Mouse (Mus musculus): ENCODE data around the gene Bmp7. TPM values are rescaled to one million over a fixed set of nuclear protein-coding genes. Genes with fewer than 3 reads are reported as not detected.

Gene Bmp7
- polyA plus RNA-seq, 1 experiment from 2014 or later = 8.7 TPM

DNA sequence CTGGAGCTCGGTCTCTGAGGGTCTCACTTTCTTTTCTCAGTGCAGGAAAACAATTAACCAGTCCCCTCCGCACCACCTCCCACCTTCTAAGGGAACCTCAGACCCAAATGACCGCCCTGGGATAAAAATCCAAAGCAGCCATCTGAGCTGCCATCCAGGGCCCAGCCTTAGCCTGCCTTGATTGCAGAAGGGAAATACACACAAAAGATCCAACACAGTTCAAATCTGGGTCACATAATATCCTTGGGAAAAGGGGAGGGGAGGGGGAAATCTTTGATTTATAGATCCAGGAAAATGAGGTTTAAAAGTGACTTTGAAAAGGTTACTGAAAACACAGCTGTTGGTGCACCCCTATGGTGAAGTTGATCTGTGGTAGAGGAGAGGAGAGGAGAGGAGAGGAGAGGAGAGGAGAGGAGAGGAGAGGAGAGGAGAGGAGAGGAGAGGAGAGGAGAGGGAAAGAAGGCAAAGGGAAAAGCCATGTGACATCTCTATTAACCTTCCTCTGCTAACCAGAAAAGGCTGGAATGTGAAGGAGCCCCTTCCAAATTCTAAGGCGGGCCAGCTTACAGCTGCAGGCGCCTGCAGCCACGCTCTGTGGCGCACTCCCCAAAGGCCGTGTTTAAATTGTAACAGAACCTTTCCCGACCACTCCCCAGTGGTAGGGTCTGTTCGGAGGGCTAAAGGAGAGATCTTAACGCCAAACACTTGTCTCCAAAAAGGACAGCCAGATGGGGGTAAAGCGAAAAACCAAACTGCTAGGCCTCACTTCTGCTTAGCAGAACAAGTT, 4.2 kb downstream of the Bmp7 start:
- peaks cover 37% of the 10 kb centered on the region for H3K4me1 ChIP-seq (ENCODE audit: control insufficient read depth, insufficient read depth, low read length)
- H3K4me3 ChIP-seq (ENCODE audit: low read depth, low read length) = no peak overlapping the region
- no peak for DNase-seq (ENCODE audit: low spot score)
- 26% methylated on average over 12 of the region's 12 CpGs for WGBS
- H3K27ac ChIP-seq (ENCODE audit: low read depth, low read length) = no peak overlapping the region
- no peaks in the 10 kb centered on the region for H3K36me3 ChIP-seq (ENCODE audit: control insufficient read depth, insufficient read depth, low read length)
- no peaks in the 10 kb centered on the region for H3K9me3 ChIP-seq (replicated peaks; ENCODE audit: control insufficient read depth, low read length)
- H3K4me2 ChIP-seq (ENCODE audit: low read length) = no peak overlapping the region
- ATAC-seq = no peak
- H3K27me3 ChIP-seq (replicated peaks; ENCODE audit: control insufficient read depth, insufficient read depth, low read length) = peaks cover 55% of the 10 kb centered on the region
- 0 out of 2 replicates have a peak overlapping the region, but pooled peaks have one; percentile 1 for H3K9ac ChIP-seq (ENCODE audit: low read length)

DNA sequence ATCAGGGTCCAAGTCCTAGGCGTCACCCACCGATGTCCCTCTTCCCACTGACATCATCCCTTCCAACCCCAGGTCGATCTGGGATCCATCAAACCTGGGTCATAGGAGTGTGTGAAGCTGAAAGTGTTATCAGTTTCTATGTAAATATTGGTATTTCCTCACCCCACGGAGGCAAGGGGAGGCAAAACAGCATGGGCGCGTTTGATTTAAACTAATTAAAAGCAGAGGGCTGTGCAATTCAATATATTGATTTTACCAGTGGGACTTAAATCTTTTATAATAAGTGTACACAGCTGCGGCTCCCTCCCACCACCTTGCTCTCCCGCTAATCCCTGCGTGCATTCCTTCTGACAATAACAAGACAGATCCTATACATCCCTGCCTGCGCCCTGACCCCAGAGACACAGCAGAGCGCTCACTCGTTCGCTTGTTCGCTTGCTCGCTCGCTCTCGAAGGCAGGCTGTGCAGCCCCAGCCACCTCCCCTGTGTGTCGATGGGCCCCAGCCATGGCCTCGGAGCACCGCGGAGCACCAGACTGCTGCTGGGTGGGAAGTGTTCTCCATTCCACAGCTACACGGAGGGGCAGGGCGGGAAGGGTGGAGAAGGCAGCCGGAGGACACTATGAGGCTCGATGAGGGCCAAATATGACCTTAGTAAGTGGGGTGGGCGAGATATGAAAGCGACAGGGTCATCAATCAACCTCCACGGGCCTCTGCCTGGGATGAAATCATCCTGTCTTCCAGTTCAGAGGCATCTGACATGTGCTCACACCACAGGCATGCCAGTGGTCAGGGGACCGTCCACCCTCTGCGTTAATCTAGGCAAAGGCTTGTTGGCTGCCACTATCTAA, 5.0 kb downstream of the Bmp7 start:
- 11% methylated on average over 30 of the region's 30 CpGs for WGBS
- no peaks in the 10 kb centered on the region for H3K9me3 ChIP-seq (replicated peaks; ENCODE audit: control insufficient read depth, low read length)
- peak overlapping the region; percentile 44; the same call in 1 of the 2 replicates for H3K27ac ChIP-seq (ENCODE audit: low read depth, low read length)
- H3K4me2 ChIP-seq (ENCODE audit: low read length) = peak overlapping the region; percentile 50
- H3K9ac ChIP-seq (ENCODE audit: low read length) = peak overlapping the region; percentile 10; the same call in 1 of the 2 replicates
- ATAC-seq (no peak), DNase-seq (ENCODE audit: low spot score) (peak; percentile 38)
- H3K36me3 ChIP-seq (ENCODE audit: control insufficient read depth, insufficient read depth, low read length) = no peaks in the 10 kb centered on the region
- peaks cover 47% of the 10 kb centered on the region for H3K27me3 ChIP-seq (replicated peaks; ENCODE audit: control insufficient read depth, insufficient read depth, low read length)
- peaks cover 32% of the 10 kb centered on the region for H3K4me1 ChIP-seq (ENCODE audit: control insufficient read depth, insufficient read depth, low read length)
- no peak overlapping the region; the same call in 1 of the 2 replicates for H3K4me3 ChIP-seq (ENCODE audit: low read depth, low read length)

DNA sequence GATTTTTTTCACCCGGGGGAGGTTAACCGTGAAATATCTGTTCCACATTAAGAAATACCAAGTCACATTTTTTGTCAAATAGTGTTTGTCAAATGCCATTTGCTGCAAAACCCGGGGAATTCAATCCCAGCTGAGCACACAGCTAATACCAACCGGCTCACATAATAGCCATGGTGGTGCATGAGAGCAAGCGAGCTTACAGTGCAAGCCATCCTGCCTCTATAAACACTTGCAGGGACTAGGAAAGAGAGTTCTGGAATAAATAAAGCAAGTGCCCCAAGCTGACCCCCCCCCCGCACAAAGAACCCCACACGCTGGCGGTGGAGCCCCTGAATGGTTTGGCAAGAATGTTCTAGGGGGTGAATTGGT, 5.7 kb downstream of the Bmp7 start:
- Histone ChIP-seq H3K9ac (ENCODE audit: low read length) (peak overlapping the region; percentile 4; the same call in 1 of the 2 replicates), H3K9me3 (replicated peaks; ENCODE audit: control insufficient read depth, low read length) (no peaks in the 10 kb centered on the region), H3K4me1 (ENCODE audit: control insufficient read depth, insufficient read depth, low read length) (peaks cover 25% of the 10 kb centered on the region), H3K4me2 (ENCODE audit: low read length) (peak overlapping the region; percentile 50), H3K27ac (ENCODE audit: low read depth, low read length) (peak overlapping the region; percentile 44), H3K4me3 (ENCODE audit: low read depth, low read length) (peak overlapping the region; percentile 1; the same call in 1 of the 2 replicates), H3K27me3 (replicated peaks; ENCODE audit: control insufficient read depth, insufficient read depth, low read length) (peaks cover 39% of the 10 kb centered on the region), H3K36me3 (ENCODE audit: control insufficient read depth, insufficient read depth, low read length) (no peaks in the 10 kb centered on the region)
- DNase-seq (ENCODE audit: low spot score) = no peak
- ATAC-seq = peak; percentile 32; the same call in 1 of the 2 replicates
- whole genome bisulfite sequencing = 3% methylated on average over 8 of the region's 8 CpGs

DNA sequence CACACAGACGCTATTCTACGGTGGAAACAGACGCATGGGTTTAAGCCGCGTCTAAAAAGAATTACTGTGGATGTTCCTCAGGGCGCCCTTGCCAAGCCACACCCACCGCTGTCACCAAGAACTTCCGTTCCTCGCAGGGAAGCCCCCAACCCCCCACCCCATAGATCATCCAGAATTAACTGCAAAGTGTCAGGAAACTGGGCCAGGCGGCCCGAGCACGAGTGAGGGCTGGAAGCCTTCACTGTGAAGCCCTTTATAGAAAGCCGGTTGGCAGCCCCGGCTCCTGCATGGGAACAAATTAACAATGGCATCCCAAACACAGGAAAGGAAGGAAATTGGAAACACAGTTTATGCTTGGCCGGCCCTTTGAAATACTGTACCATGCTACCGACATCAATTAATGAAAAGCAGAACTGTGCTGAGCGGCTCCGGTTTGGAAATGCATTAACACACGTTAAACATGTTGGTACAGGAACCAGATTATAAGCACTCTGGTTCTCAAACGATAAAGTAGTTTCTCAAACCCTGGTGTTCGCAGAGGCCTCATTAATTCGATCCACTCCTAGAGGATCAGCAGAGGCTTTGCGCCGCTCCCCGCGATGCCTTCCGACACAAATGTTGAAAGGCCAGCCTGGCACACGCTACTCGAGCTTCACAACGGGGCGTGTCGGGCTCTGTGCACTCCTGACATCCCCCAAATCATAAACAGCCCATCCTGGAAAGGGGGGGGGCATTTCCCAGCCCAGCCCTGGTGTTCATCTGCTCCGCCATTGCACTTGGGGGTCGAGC, 6.3 kb downstream of the Bmp7 start:
- H3K27ac ChIP-seq (ENCODE audit: low read depth, low read length) = peak overlapping the region; percentile 44; the same call in 1 of the 2 replicates
- peaks cover 34% of the 10 kb centered on the region for H3K27me3 ChIP-seq (replicated peaks; ENCODE audit: control insufficient read depth, insufficient read depth, low read length)
- peak; percentile 67 for ATAC-seq
- H3K9me3 ChIP-seq (replicated peaks; ENCODE audit: control insufficient read depth, low read length) = no peaks in the 10 kb centered on the region
- peak overlapping the region; percentile 50 for H3K4me2 ChIP-seq (ENCODE audit: low read length)
- H3K36me3 ChIP-seq (ENCODE audit: control insufficient read depth, insufficient read depth, low read length) = no peaks in the 10 kb centered on the region
- peak overlapping the region; percentile 4; the same call in 1 of the 2 replicates for H3K9ac ChIP-seq (ENCODE audit: low read length)
- WGBS = under 1% methylated on average over 34 of the region's 34 CpGs
- H3K4me1 ChIP-seq (ENCODE audit: control insufficient read depth, insufficient read depth, low read length) = peaks cover 21% of the 10 kb centered on the region
- peak; percentile 77 for DNase-seq (ENCODE audit: low spot score)
- H3K4me3 ChIP-seq (ENCODE audit: low read depth, low read length) = peak overlapping the region; percentile 1; the same call in 1 of the 2 replicates

DNA sequence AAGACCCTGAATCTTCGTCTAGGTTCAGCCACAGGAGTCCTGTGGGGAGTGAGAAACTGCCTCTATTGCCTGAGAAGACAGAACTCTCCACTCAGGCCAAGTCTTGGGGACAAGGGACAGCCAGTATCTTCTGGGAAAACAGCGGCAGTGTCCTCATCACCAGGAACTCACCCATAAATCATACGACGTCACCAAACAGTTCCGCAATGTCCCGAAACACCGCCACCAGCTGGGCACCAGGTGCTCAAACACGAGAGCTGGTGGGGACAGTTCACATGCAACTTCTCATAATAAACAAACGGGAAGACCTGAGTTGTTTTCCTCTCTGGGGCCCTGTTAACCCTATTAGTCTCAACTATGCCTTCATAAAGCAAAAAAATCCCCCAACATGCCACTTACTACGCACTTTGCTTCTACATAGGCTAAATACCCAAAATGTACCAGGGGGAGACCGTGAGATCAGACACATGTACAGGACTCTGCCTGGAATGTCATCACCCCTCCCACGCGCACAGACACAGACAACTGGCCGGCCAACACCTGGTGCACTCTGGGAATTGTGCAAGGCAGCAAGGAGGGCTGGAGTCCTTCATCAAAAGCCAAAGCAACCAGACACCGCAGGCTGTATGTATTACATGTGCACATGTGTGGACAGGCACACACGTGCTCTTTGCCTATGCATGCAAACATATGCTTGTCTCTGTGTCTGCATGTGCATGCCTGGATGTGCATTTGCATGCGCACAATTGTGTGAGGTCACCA, 8.8 kb downstream of the Bmp7 start:
- H3K9ac ChIP-seq (ENCODE audit: low read length) = no peak overlapping the region
- DNase-seq (ENCODE audit: low spot score) (no peak), ATAC-seq (no peak)
- no peak overlapping the region for H3K4me3 ChIP-seq (ENCODE audit: low read depth, low read length)
- peaks cover 10% of the 10 kb centered on the region for H3K27me3 ChIP-seq (replicated peaks; ENCODE audit: control insufficient read depth, insufficient read depth, low read length)
- no peaks in the 10 kb centered on the region for H3K9me3 ChIP-seq (replicated peaks; ENCODE audit: control insufficient read depth, low read length)
- H3K27ac ChIP-seq (ENCODE audit: low read depth, low read length) = no peak overlapping the region
- H3K36me3 ChIP-seq (ENCODE audit: control insufficient read depth, insufficient read depth, low read length) = no peaks in the 10 kb centered on the region
- no peak overlapping the region for H3K4me2 ChIP-seq (ENCODE audit: low read length)
- WGBS = 85% methylated on average over 17 of the region's 17 CpGs
- H3K4me1 ChIP-seq (ENCODE audit: control insufficient read depth, insufficient read depth, low read length) = peaks cover 19% of the 10 kb centered on the region

DNA sequence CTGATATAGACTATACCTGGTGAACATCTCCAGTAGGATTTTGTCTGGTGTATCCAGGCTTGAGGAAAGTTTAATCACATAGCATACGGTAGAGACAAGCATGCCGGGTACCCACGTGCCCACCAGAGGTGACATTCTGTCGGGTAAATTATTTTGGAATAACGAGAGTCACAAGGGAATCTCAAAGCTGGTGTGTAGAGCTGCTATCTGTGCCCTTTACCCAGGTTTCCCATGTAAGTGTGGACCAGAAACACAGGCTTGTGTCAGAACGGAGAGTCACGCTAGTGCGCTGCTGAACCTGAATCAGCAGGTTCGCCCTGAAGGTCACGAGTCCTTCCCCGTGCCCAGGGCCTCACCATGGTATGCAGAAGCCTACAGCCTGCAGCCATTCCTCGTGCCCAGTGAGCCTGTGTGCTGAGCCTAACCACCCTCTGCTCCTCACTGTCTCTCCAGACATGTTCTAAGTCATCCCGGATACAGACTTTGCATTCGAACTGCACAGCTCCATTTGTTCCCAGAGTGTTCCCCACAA, 10.2 kb downstream of the Bmp7 start:
- Histone ChIP-seq H3K4me1 (ENCODE audit: control insufficient read depth, insufficient read depth, low read length) (peaks cover 14% of the 10 kb centered on the region), H3K27me3 (replicated peaks; ENCODE audit: control insufficient read depth, insufficient read depth, low read length) (peaks cover 2% of the 10 kb centered on the region; the same call in 1 of the 2 replicates), H3K4me2 (ENCODE audit: low read length) (no peak overlapping the region), H3K9me3 (replicated peaks; ENCODE audit: control insufficient read depth, low read length) (no peaks in the 10 kb centered on the region), H3K9ac (ENCODE audit: low read length) (no peak overlapping the region), H3K36me3 (ENCODE audit: control insufficient read depth, insufficient read depth, low read length) (no peaks in the 10 kb centered on the region), H3K4me3 (ENCODE audit: low read depth, low read length) (no peak overlapping the region), H3K27ac (ENCODE audit: low read depth, low read length) (no peak overlapping the region)
- no peak for ATAC-seq
- no peak for DNase-seq (ENCODE audit: low spot score)
- WGBS = 77% methylated on average over 14 of the region's 14 CpGs

DNA sequence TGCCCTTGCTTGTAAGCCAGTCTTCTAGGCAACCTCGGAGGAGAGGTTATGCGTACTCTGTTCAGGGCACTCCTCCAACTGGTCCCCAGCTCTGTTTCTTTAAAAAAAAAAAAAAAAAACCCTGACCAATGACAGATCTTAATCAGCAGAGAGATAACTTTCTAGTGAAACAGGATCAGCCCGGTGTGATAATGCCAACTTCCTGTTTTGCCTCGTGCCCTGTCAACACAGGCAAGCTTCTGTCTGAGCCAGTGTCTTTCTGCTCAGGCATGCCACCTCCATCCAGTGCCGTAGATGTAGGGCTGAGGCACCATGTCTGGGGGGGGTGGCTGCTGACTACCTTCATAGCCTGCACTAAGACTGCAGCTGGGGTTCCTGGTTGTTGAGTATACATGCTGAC, 12.5 kb downstream of the Bmp7 start:
- 91% methylated on average over 5 of the region's 5 CpGs for WGBS
- H3K36me3 ChIP-seq (ENCODE audit: control insufficient read depth, insufficient read depth, low read length) = no peaks in the 10 kb centered on the region
- no peak overlapping the region for H3K4me2 ChIP-seq (ENCODE audit: low read length)
- H3K9me3 ChIP-seq (replicated peaks; ENCODE audit: control insufficient read depth, low read length) = no peaks in the 10 kb centered on the region
- no peak overlapping the region for H3K9ac ChIP-seq (ENCODE audit: low read length)
- DNase-seq (ENCODE audit: low spot score) = no peak
- 0 out of 2 replicates have a peak, but pooled peaks cover under 1% of the 10 kb centered on the region for H3K27me3 ChIP-seq (replicated peaks; ENCODE audit: control insufficient read depth, insufficient read depth, low read length)
- H3K4me1 ChIP-seq (ENCODE audit: control insufficient read depth, insufficient read depth, low read length) = no peaks in the 10 kb centered on the region
- no peak overlapping the region for H3K4me3 ChIP-seq (ENCODE audit: low read depth, low read length)
- no peak for ATAC-seq
- no peak overlapping the region for H3K27ac ChIP-seq (ENCODE audit: low read depth, low read length)

DNA sequence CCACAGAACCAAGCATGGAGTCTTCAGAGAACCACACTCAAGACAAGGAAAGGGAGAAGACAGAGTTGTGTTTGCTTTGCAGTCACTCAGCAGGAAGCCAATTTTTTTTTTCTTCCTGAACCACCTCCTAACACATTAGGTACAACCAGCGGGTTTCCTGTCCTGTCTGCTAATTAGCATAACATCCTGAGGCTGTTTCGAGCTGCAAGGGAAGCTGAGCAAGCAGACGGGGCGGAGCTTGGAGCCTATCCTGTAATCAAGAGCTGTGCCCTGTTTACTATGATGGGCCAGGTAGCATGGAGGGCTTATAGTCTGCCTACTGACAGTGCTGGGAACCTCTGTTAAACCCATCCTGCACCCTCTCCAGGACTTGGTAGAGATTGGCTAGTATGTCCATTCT, 13.8 kb downstream of the Bmp7 start:
- Histone ChIP-seq H3K27me3 (replicated peaks; ENCODE audit: control insufficient read depth, insufficient read depth, low read length) (no peaks in the 10 kb centered on the region), H3K9ac (ENCODE audit: low read length) (no peak overlapping the region), H3K4me2 (ENCODE audit: low read length) (no peak overlapping the region), H3K9me3 (replicated peaks; ENCODE audit: control insufficient read depth, low read length) (no peaks in the 10 kb centered on the region), H3K36me3 (ENCODE audit: control insufficient read depth, insufficient read depth, low read length) (no peaks in the 10 kb centered on the region), H3K27ac (ENCODE audit: low read depth, low read length) (no peak overlapping the region), H3K4me3 (ENCODE audit: low read depth, low read length) (no peak overlapping the region), H3K4me1 (ENCODE audit: control insufficient read depth, insufficient read depth, low read length) (no peaks in the 10 kb centered on the region)
- no peak for DNase-seq (ENCODE audit: low spot score)
- 77% methylated on average over 4 of the region's 4 CpGs for WGBS
- no peak for ATAC-seq

All from forebrain, embryonic 14.5 days (tissue).